Mouse (Mus musculus) midbrain, postnatal 0 days (tissue): ENCODE results near the gene Trpc4. TPM values are rescaled to one million over a fixed set of nuclear protein-coding genes. Genes with fewer than 3 reads are reported as not detected.

Source experiments
- ATAC-seq: fragments of 200-750 bp; cut with Nextera tagmentation; 2 replicates; pipeline ENCODE4 v1.8.0; 2017; ENCODE audit warnings: moderate number of reproducible peaks, mild to moderate bottlenecking, moderate TSS enrichment, moderate library complexity; ENCODE audit not compliant: low FRiP score
- DNase-seq: peaks from one replicate; pipeline ENCODE4 v3.0.0-alpha.2; 2015; ENCODE audit warnings: low spot score
- H3K27ac ChIP-seq: fragments of 300-500 bp; sonication (generic); 2 replicates; pipeline ENCODE4 v1.5.1; 2014; ENCODE audit warnings: low read depth, mild to moderate bottlenecking, low read length, mixed read lengths
- H3K27me3 ChIP-seq: fragments of 300-500 bp; sonication (generic); 2 replicates; pipeline ENCODE4 v1.6.1; 2014; ENCODE audit warnings: low read length, control low read depth, mixed read lengths; ENCODE audit not compliant: insufficient read depth
- H3K36me3 ChIP-seq: fragments of 300-500 bp; sonication (generic); 2 replicates; pipeline ENCODE4 v1.6.1; 2014; ENCODE audit warnings: low read length, control low read depth, mixed read lengths; ENCODE audit not compliant: insufficient read depth
- H3K4me1 ChIP-seq: fragments of 300-500 bp; sonication (generic); 2 replicates; pipeline ENCODE4 v1.6.1; 2014; ENCODE audit warnings: mild to moderate bottlenecking, control low read depth, antibody characterized with exemption, low read length, mixed read lengths; ENCODE audit not compliant: insufficient read depth
- H3K4me2 ChIP-seq: fragments of 300-500 bp; sonication (generic); 2 replicates; pipeline ENCODE4 v1.6.1; 2014; ENCODE audit warnings: low read depth, mild to moderate bottlenecking, low read length, mixed read lengths; ENCODE audit not compliant: poor library complexity, severe bottlenecking
- H3K4me3 ChIP-seq: fragments of 300-500 bp; sonication (generic); 2 replicates; pipeline ENCODE4 v1.5.1; 2014; ENCODE audit warnings: low read depth, mild to moderate bottlenecking, low read length, moderate library complexity
- H3K9ac ChIP-seq: fragments of 300-500 bp; sonication (generic); replicated peaks from 2 replicates; pipeline ENCODE4 v1.6.1; 2014; ENCODE audit warnings: mild to moderate bottlenecking, low read length, moderate library complexity, mixed read lengths; ENCODE audit not compliant: poor library complexity, severe bottlenecking
- H3K9me3 ChIP-seq: fragments of 300-500 bp; sonication (generic); 2 replicates; pipeline ENCODE4 v1.6.1; 2016; ENCODE audit warnings: low read length, control low read depth
- CTCF ChIP-seq: IDR thresholded peaks from 2 replicates; pipeline ENCODE4 v1.5.1; 2016; ENCODE audit warnings: antibody characterized with exemption, mild to moderate bottlenecking
- WGBS: fragments of 180-500 bp; shearing (Covaris S2); extraction: QIAGEN DNeasy Blood & Tissue Kit; methylation state at CpG from one replicate; pipeline ENCODE4 v1.1.7; 2014; 5-methylcytosine and 5-hydroxymethylcytosine counted together
- polyA plus RNA-seq: library from polyadenylated mRNA; unstranded; fragments of >200 nt; fragmentation: Nextera tagmentation; extraction: Ambion mirVana; gene quantifications from 2 replicates; pipeline ENCODE4 v1.2.1, GENCODE M21; 2015
- total RNA-seq: library from RNA; depleted of rRNA; stranded (reverse); fragments of >200 nt; gene quantifications from 2 replicates; pipeline ENCODE4 v1.2.3, GENCODE M21; 2014; rRNA removed

Gene Trpc4
- total and polyA plus RNA-seq, 2 experiments from 2014 or later, result 3.9 to 7.3 TPM

DNA sequence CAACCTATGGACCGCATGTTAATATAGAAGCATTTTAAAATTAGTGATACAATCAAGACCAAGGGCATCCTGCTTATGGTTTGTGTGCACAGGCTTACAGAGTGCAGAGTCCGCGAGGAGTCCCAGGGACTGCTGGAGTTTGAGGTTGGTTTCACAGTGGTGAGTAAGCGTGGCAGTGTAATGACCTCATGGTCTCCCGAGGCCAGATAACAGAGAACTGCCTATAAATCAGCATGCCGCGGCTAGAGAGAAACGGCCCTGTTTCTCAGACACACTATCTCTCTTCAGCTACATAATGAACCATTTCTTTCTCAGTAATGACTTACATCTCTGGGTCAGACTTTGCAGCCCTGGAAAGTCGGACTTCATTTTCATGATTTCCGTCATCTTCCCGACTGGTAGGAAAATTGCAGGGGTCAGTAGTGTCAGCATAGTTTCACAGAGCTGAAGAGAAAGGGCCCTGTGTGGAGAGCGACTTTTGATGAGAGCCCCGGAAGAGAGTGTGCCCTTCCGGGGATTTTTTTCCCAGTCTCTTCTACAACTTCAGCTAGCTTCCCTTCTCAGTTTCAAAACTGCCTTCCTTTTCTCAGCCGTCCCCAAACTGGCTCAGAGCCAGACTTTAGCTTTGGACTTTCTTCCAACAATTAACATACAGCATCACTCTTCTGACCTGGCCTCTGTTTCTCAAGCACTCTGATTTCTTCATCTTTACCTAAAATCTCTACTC lies 202.8 kb downstream of the Trpc4 start:
- no peaks in the 10 kb centered on the region for H3K27me3 ChIP-seq
- ATAC-seq, result no peak
- H3K4me2 ChIP-seq, result no peak overlapping the region
- no peak overlapping the region for H3K9ac ChIP-seq
- no peaks in the 10 kb centered on the region for H3K9me3 ChIP-seq
- peak; percentile 12 for DNase-seq
- 61% methylated on average over 15 of the region's 15 CpGs for WGBS
- no peak for TF ChIP-seq CTCF
- no peaks in the 10 kb centered on the region for H3K4me1 ChIP-seq
- no peaks in the 10 kb centered on the region for H3K36me3 ChIP-seq
- no peak overlapping the region for H3K4me3 ChIP-seq
- no peak overlapping the region for H3K27ac ChIP-seq

DNA sequence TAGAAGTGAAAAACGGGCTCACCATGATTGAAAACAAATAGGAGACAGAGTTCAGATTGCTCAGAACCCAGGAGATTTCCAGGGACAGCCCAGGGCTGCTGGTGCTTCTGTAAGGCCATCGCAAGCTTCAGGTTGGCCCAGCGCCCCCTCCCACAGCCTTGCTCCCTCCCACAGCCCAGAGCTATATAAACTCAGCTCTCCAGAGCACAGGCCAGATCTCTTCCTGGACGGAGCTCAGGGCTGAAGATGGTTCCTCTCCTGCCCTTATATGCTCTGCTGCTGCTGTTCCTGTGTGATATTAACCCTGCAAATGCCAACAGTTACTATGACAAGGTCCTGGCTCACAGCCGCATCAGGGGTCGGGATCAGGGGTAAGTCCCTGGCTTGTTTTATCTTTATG lies 205.1 kb downstream of the Trpc4 start, which contains the start of gene Postn:
Postn (plus strand) TSS at position 213 of the 400 bp plus-strand sequence.
- DNase-seq (no peak), ATAC-seq (no peak)
- no peak within 1 kb of the TSS for H3K4me2 ChIP-seq

DNA sequence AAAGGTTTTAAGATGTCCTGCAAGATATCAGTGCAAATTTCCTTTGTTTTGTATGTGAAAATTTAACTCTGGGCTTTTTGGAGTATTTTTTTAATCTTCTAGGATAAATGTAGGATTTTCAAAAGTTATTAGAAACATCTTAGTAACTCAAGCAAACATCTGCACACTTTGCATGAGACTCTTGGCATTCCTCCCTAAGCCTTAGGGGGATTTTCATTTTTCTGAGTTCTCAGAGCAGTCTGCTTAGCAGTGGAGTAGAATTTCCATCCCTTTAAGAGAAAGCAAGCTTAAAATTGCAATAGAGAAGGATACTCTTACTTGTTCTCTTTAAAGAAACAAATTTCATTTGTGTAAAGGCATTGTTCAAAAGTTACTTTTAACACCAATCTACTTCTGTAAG lies 205.8 kb downstream of the Trpc4 start:
- Histone ChIP-seq H3K27ac (no peak overlapping the region), H3K4me1 (no peaks in the 10 kb centered on the region), H3K4me2 (no peak overlapping the region), H3K9me3 (no peaks in the 10 kb centered on the region), H3K4me3 (no peak overlapping the region), H3K27me3 (no peaks in the 10 kb centered on the region), H3K9ac (no peak overlapping the region), H3K36me3 (no peaks in the 10 kb centered on the region)
- TF ChIP-seq CTCF, result no peak
- DNase-seq (no peak), ATAC-seq (no peak)

More for the DNA sequence above, 205.1 kb downstream of the Trpc4 start, which contains the start of gene Postn:
- no peaks in the 10 kb centered on the region for H3K27me3 ChIP-seq
- no peak within 1 kb of the TSS for H3K4me3 ChIP-seq
- H3K27ac ChIP-seq, result no peak within 1 kb of the TSS
- WGBS, result 51% methylated on average over 6 of the region's 6 CpGs
- TF ChIP-seq CTCF, result no peak
- no peaks in the 10 kb centered on the region for H3K4me1 ChIP-seq
- H3K9ac ChIP-seq, result no peak within 1 kb of the TSS
- H3K36me3 ChIP-seq, result no peaks in the 10 kb centered on the region
- no peaks in the 10 kb centered on the region for H3K9me3 ChIP-seq

Other genes starting within 250 kb of the Trpc4 start
- gene Postn, start 205.1 kb downstream of the Trpc4 start, total RNA-seq, result 17.0 and 20.3 TPM in 2 replicates
- 10.9 and 12.0 TPM in 2 replicates for gene Postn, start 205.1 kb downstream of the Trpc4 start, polyA plus RNA-seq